Mouse (Mus musculus) ES-E14 (cell line): ENCODE results near the gene Prr7.

Experiments
- CHD2 ChIP-seq: IDR thresholded peaks from 2 replicates; pipeline ENCODE4 v1.6.1; 2014; ENCODE audit warnings: mild to moderate bottlenecking, low read depth, low read length, inconsistent platforms
- MAFK ChIP-seq: IDR thresholded peaks from 2 replicates; pipeline ENCODE4 v1.6.1; 2014; ENCODE audit warnings: mild to moderate bottlenecking, low read depth, low read length, inconsistent platforms; ENCODE audit not compliant: insufficient read depth
- ZC3H11A ChIP-seq: IDR thresholded peaks from 2 replicates; pipeline ENCODE4 v1.6.1; 2012; ENCODE audit warnings: low read depth, mild to moderate bottlenecking, inconsistent platforms, low read length, borderline replicate concordance
- ZNF384 ChIP-seq: IDR thresholded peaks from 2 replicates; pipeline ENCODE4 v1.6.1; 2012; ENCODE audit warnings: low read depth, low read length, inconsistent platforms

GRCm38 (mm10) chr13:55470372-55470771 is 6.3 kb downstream of the Prr7 start:
- TF ChIP-seq CHD2 (no peak), ZC3H11A (no peak), MAFK (no peak), ZNF384 (no peak)
